Mouse (Mus musculus) embryonic facial prominence, embryonic 10.5 days (tissue): ENCODE measurements around the gene Gm20671. TPM values are rescaled to one million over a fixed set of nuclear protein-coding genes. Genes with fewer than 3 reads are reported as not detected.

ENCODE experiments used
- DNase-seq: peaks from one replicate; pipeline ENCODE4 v3.0.0-alpha.2; 2017; ENCODE audit warnings: low spot score
- H3K27ac ChIP-seq: fragments of 300-500 bp; sonication (generic); replicated peaks from 2 replicates; pipeline ENCODE4 v1.5.1; 2016; ENCODE audit warnings: mild to moderate bottlenecking
- H3K27me3 ChIP-seq: fragments of 300-500 bp; sonication (generic); replicated peaks from 2 replicates; pipeline ENCODE4 v1.6.1; 2016; ENCODE audit warnings: low read depth, mild to moderate bottlenecking; ENCODE audit not compliant: poor library complexity, severe bottlenecking
- H3K36me3 ChIP-seq: fragments of 300-500 bp; sonication (generic); replicated peaks from 2 replicates; pipeline ENCODE4 v1.6.1; 2016; ENCODE audit warnings: mild to moderate bottlenecking, moderate library complexity
- H3K4me1 ChIP-seq: fragments of 300-500 bp; sonication (generic); 2 replicates; pipeline ENCODE4 v1.6.1; 2016
- H3K4me3 ChIP-seq: fragments of 300-500 bp; sonication (generic); 2 replicates; pipeline ENCODE4 v1.5.1; 2016; ENCODE audit warnings: mild to moderate bottlenecking, moderate library complexity
- H3K9me3 ChIP-seq: fragments of 300-500 bp; sonication (generic); 2 replicates; pipeline ENCODE4 v1.6.1; 2016; ENCODE audit warnings: mild to moderate bottlenecking
- WGBS: fragments of 180-500 bp; shearing (Covaris S2); methylation state at CpG from one replicate; pipeline ENCODE4 v1.1.7; 2016; 5-methylcytosine and 5-hydroxymethylcytosine counted together
- polyA plus RNA-seq: library from polyadenylated mRNA; unstranded; fragments of >200 nt; fragmentation: Nextera tagmentation; extraction: Ambion mirVana; gene quantifications from 2 replicates; pipeline ENCODE4 v1.2.1, GENCODE M21; 2016

The Gm20671 gene
- polyA plus RNA-seq, 1 experiment from 2014 or later = not detected

DNA sequence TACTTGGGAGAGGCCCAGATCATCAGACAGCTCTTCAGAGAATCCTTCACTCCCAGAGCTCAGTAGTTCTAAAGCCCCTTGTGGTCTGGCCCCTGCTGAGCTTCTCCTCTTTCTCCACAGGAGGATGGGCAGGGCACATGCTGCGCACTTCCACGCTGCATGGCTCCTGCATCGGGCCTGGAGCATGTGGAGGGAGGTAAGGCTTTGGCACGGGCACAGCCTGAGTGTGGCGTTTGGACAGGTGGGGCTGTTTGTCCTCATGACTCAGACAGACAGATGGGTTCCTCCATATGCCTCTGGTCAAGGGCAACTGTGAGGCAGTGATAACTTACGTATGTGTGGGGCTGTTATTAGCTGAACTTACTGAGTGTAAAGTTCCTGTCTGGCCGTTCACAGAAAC is 104.6 kb downstream of the Gm20671 start:
- Histone ChIP-seq H3K27me3 (no peaks in the 10 kb centered on the region), H3K9me3 (peaks cover 2% of the 10 kb centered on the region; the same call in 1 of the 2 replicates), H3K4me1 (peaks cover 7% of the 10 kb centered on the region; the same call in 1 of the 2 replicates), H3K4me3 (no peak overlapping the region), H3K36me3 (no peaks in the 10 kb centered on the region), H3K27ac (no peak overlapping the region)
- peak; percentile 3 for DNase-seq
- 78% methylated on average over 7 of the region's 7 CpGs for WGBS

DNA sequence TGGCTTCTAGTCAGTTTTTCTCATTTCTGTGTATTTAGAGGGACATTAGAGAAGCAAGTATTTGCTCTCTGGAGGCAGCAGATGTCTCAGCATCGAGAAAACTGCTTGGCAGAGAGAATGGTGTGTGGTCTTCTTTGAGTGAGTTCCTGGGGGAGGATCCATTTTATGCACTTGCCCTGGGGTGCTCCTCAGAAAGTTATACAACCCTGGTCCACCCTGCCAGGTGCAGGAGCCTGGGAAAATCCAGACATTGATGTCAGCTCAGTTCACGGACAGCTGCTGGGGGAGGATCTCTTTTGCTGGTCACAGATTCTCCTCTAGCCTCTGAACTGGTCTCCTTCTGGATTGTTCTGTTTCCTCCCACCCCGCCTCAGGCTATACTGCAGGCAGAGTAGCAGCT is 105.6 kb downstream of the Gm20671 start:
- Histone ChIP-seq H3K9me3 (peaks cover 2% of the 10 kb centered on the region; the same call in 1 of the 2 replicates), H3K27ac (no peak overlapping the region), H3K4me1 (peaks cover 7% of the 10 kb centered on the region; the same call in 1 of the 2 replicates), H3K4me3 (no peak overlapping the region), H3K36me3 (no peaks in the 10 kb centered on the region), H3K27me3 (no peaks in the 10 kb centered on the region)
- 85% methylated on average over 3 of the region's 3 CpGs for WGBS
- peak; percentile 5 for DNase-seq

DNA sequence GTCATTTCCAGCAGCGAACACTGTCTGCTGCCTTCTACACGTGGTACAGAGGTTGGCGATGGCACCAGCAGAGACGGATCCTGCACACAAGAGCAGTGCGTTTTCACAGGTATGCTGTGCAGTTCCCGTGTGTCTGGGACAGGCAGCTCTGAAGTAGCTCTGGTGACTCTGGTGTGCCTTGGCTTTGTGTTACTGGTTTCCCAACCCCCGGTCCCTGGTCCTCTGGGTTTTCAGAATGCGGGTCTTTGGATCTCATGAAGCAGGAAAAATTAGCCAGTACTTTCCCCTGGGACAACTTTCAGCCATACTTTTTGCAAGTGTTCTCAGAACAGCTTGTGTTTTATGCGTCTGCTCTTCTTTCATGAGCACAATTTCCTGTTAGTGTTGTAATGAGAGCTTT is 106.5 kb downstream of the Gm20671 start:
- no peaks in the 10 kb centered on the region for H3K27me3 ChIP-seq
- peaks cover 7% of the 10 kb centered on the region; the same call in 1 of the 2 replicates for H3K4me1 ChIP-seq
- peaks cover 2% of the 10 kb centered on the region; the same call in 1 of the 2 replicates for H3K9me3 ChIP-seq
- H3K27ac ChIP-seq = no peak overlapping the region
- DNase-seq = peak; percentile 7
- no peaks in the 10 kb centered on the region for H3K36me3 ChIP-seq
- 80% methylated on average over 9 of the region's 9 CpGs for WGBS
- no peak overlapping the region for H3K4me3 ChIP-seq

DNA sequence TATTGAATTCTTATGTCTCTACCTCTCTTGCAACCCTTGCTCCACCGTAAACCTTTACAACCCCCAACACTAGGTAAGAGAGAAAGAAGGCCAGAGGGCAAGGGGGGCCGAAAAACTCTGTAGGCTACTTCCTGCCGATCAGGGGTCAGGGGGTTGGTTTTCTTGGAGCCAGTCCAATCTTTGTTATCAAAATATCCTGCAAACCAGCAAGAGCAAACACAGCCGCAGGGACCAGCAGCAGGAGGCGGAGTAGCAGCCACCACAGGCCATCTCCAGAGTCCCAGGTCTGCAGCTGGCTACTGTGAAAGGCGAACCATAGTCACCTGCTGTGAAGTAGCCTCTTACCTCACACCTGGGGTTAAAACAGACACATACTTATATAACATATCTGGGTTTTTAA is 108.0 kb downstream of the Gm20671 start:
- H3K9me3 ChIP-seq = no peaks in the 10 kb centered on the region
- H3K4me1 ChIP-seq = peaks cover 7% of the 10 kb centered on the region; the same call in 1 of the 2 replicates
- no peaks in the 10 kb centered on the region for H3K27me3 ChIP-seq
- no peak overlapping the region for H3K4me3 ChIP-seq
- H3K36me3 ChIP-seq = no peaks in the 10 kb centered on the region
- H3K27ac ChIP-seq = no peak overlapping the region
- peak; percentile 11 for DNase-seq
- WGBS = 46% methylated on average over 6 of the region's 6 CpGs

DNA sequence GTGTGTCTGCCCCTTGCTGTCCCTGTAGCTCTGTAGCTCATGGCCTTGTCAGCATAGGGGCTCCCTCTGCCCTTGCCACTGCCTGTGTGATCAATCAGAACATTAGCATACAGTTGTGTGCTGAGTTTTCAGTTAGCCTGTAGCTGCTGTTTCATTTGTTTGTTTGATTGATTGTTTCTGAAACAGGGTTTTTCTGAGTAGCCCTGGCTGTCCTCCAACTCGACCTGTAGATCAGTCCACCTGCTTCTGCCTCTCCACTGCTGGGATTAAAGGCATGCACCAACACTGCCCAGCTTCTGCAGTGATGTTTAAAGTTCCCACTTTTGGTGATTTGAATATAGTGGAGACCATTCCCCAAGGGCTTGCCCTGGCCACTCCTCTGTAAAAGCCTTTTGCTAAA is 109.2 kb downstream of the Gm20671 start:
- 64% methylated on average over 1 of the region's 1 CpGs for WGBS
- peak; percentile 2 for DNase-seq
- Histone ChIP-seq H3K27ac (no peak overlapping the region), H3K27me3 (no peaks in the 10 kb centered on the region), H3K9me3 (no peaks in the 10 kb centered on the region), H3K4me1 (peaks cover 12% of the 10 kb centered on the region), H3K4me3 (no peak overlapping the region), H3K36me3 (no peaks in the 10 kb centered on the region)

DNA sequence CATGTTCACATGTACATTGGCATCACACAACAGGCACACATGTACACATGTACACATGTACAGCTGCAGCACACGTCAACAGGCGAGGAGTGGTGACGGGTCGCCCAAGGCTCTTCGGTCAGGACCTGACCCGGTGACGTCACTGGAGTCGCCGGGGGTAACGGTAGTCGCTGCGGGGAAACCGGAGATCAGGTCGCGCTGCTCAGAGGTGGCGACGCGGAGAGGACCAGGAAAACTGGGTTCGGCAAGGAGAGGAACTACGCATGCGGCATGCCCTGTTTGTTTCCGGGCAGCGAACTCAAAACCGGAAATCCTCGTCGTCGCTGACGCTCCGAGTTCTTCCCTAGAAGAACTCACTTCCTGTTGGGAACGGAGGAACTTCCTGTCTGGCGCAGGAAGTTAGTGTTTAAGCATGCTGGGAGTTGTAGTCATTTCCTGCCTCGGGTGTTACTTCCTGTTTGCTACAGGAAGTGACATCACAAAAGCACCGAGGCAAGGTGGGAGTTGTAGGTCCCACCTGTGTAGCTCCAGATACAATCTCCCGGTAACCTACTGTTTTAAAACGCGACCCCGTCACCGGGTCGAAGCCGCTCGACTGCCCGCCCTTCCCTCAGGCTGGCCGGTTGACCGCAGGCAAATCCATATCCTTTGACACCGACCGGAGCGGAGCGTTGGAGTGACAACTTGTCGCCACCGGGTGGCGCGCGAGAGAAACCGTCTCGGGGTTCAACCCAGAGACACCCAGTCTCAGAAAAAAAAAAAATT is 113.0 kb downstream of the Gm20671 start:
- Histone ChIP-seq H3K4me3 (peak overlapping the region; percentile 68), H3K36me3 (no peaks in the 10 kb centered on the region), H3K9me3 (no peaks in the 10 kb centered on the region), H3K27ac (peak overlapping the region; percentile 81), H3K4me1 (peaks cover 6% of the 10 kb centered on the region), H3K27me3 (no peaks in the 10 kb centered on the region)
- under 1% methylated on average over 55 of the region's 55 CpGs for WGBS
- peak; percentile 93 for DNase-seq

DNA sequence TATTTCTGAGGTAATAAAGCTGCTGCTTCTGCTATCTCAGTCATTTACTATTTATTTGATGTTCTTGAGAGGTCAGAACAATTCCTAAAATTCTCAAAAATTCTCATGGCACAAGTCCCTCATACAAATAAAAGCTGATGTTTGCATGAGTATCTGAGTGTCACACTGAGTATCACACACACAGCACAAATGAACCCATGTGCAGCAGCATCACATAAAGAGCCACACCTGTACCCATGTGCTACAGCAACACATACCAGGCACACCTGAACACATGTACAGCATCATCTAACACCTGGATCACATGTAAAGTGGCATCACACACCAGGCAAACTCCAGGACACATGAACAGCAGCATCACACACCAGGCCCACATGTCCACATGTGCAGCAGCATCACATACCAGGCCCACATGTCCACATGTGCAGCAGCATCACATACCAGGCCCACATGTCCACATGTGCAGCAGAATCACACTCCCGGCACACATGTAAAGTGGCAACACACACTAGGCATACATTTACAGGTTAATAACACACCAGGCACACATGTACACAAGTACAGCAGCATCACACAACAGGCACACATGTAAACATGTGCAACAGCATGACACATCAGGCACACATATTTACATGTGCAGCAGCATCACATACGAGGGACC is 113.7 kb downstream of the Gm20671 start:
- H3K4me1 ChIP-seq = peaks cover 5% of the 10 kb centered on the region
- H3K27ac ChIP-seq = peak overlapping the region; percentile 81
- 32% methylated on average over 2 of the region's 2 CpGs for WGBS
- H3K27me3 ChIP-seq = no peaks in the 10 kb centered on the region
- peak overlapping the region; percentile 68 for H3K4me3 ChIP-seq
- no peaks in the 10 kb centered on the region for H3K36me3 ChIP-seq
- no peaks in the 10 kb centered on the region for H3K9me3 ChIP-seq
- DNase-seq = peak; percentile 61

DNA sequence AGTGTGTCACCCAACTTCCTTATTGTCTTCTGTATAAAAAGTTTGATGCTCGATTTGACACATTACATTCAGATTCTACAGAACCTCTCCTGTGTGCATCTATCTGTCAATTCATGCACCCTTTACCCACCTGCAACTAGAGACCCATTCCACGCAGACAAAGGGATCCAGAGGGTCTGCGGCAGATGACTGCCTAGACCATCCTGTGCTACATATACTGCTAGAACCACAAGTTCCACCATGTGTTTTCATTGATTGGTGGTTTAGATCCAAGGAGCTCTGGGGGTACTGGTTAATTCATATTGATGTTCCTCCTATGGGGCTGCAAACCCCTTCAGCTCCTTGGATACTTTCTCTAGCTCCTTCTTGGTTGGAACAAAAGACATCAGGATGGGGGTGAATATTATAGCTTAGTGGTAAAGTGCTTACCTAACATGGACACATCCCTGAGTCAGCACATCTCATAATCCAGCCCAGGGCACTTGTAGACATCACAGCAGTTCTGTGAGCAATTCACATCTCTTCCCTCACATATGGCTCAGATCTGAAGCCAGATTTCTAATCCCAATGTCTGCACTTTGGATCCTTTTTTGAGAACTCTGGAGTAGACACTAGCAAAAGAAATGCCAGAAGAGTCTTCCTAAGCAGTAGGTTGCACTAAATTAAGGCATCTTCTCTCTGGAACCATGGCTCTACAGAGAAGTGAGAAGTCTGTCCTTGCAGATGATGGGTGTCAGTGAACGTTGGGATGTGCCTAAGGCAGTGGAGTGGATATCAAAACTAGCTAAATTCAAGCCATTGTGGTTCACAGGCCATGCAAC is 114.5 kb downstream of the Gm20671 start:
- Histone ChIP-seq H3K4me1 (peaks cover 5% of the 10 kb centered on the region), H3K4me3 (peak overlapping the region; percentile 68)
- DNase-seq = peak; percentile 34

DNA sequence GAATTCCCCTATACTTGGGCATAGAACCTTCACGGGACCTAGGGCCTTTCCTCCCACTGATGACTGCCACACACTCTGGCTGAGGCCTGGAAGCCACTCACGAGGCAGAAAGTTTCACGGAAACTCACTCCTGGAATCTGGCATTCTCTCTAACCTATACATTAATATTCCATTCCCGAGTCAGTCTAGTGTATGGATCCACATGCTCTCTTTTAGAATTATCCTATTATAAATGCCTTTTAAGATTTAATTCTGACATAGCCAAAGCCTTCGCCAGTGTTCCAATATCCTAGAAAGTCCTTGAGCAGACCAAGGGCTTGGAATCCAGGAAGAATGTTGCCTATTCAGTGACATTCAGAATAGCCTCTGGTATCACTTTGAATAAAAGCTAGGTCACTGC is 115.4 kb downstream of the Gm20671 start:
- no peak overlapping the region for H3K4me3 ChIP-seq
- H3K36me3 ChIP-seq = no peaks in the 10 kb centered on the region
- 74% methylated on average over 5 of the region's 5 CpGs for WGBS

More for the DNA sequence above, 114.5 kb downstream of the Gm20671 start:
- no peaks in the 10 kb centered on the region for H3K36me3 ChIP-seq
- 68% methylated on average over 4 of the region's 4 CpGs for WGBS
- no peaks in the 10 kb centered on the region for H3K27me3 ChIP-seq
- H3K27ac ChIP-seq = no peak overlapping the region
- no peaks in the 10 kb centered on the region for H3K9me3 ChIP-seq

DNA sequence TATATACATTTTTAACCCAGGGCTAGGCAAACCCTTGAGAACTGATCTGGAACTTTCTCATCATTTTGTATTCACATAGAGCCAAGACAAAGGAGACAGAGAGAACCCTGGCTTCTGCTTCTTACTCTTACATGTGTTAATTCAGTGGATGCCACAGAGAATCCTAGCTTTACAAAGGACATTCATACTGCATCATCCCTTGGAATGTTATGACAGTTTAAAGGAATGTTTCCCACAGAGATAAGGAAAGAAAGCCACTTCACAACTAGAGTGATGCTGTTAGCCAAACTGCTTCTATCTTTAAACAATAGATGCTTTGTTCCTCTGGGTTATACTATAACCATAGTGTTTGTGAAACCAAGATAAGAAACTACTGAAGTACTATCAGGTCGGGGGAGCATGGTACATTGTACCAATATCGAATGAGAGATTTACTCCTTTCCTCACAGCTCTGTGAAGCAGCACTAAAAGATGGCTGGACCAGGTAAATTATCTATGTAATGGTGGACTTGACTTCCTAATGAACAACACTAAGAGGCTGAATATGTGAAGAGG is 120.6 kb downstream of the Gm20671 start:
- H3K36me3 ChIP-seq = no peaks in the 10 kb centered on the region
- no peaks in the 10 kb centered on the region for H3K9me3 ChIP-seq
- H3K27ac ChIP-seq = no peak overlapping the region
- 75% methylated on average over 2 of the region's 2 CpGs for WGBS
- no peaks in the 10 kb centered on the region for H3K27me3 ChIP-seq
- DNase-seq = no peak
- H3K4me1 ChIP-seq = no peaks in the 10 kb centered on the region
- H3K4me3 ChIP-seq = no peak overlapping the region

More for the DNA sequence above, 115.4 kb downstream of the Gm20671 start:
- H3K27ac ChIP-seq = no peak overlapping the region
- H3K4me1 ChIP-seq = peaks cover 5% of the 10 kb centered on the region
- no peaks in the 10 kb centered on the region for H3K9me3 ChIP-seq
- DNase-seq = no peak
- no peaks in the 10 kb centered on the region for H3K27me3 ChIP-seq

DNA sequence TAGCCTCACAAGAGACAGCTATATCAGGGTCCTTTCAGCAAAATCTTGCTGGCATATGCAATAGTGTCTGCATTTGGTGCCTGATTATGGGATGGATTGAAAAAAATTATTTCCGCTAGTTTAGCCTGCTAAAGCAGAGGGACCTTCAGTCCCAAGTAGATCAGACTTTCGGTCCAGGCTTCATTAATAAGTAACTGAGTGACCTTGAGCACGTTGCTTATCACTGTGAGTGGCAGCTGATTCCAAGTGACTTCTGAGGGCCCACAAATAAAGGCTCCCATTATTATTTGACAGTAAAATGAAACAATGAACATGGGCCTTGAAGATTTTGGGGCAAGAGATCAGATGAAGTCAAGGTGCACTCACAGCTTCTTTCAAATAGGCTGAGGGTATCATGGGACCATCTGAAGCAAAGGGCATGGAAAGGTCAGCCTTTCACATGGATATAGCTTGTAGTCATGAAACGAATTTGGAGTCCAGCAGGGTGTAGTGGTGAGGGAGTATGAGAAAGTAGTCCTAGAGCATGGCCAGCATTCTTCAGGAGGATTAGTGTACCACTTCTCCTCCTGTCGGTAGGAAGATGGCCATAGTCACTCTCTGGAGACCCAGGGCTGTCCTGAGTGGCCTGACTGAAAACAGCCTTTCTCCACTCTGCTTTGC is 129.6 kb downstream of the Gm20671 start:
- 82% methylated on average over 5 of the region's 5 CpGs for WGBS
- no peak overlapping the region for H3K27ac ChIP-seq
- no peaks in the 10 kb centered on the region for H3K4me1 ChIP-seq
- no peak for DNase-seq
- H3K36me3 ChIP-seq = no peaks in the 10 kb centered on the region
- H3K4me3 ChIP-seq = no peak overlapping the region
- no peaks in the 10 kb centered on the region for H3K9me3 ChIP-seq
- no peaks in the 10 kb centered on the region for H3K27me3 ChIP-seq

DNA sequence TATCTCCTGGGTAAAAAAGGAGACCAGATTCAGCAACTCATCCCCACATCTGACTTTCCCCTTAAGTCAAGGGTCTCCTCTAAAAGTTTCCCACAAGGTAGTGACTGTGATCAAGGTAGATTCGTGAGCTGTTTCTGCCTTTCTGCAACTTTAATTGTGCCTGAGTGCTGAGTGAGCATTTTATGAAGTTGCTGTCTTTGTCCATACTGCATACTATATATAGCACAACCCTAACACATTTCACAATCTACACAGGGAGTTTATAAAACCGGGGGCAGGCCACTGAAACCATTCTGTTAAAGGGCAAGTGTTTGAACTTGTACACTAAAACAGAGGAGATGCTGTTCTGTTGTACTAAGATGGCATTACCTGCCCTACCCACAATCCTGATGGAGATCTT is 133.5 kb downstream of the Gm20671 start:
- no peaks in the 10 kb centered on the region for H3K27me3 ChIP-seq
- H3K9me3 ChIP-seq = no peaks in the 10 kb centered on the region
- no peak overlapping the region for H3K4me3 ChIP-seq
- no peak overlapping the region for H3K27ac ChIP-seq
- no peaks in the 10 kb centered on the region for H3K4me1 ChIP-seq
- DNase-seq = no peak
- H3K36me3 ChIP-seq = 0 out of 2 replicates have a peak, but pooled peaks cover 1% of the 10 kb centered on the region
- WGBS = 69% methylated on average over 2 of the region's 2 CpGs
